ENCODE assay signal across 24 mouse cellular contexts in genomic region chr11:100179260-100179659, GRCm38 (mm10). TPM values are rescaled to one million over a fixed set of nuclear protein-coding genes. Genes with fewer than 3 reads are reported as not detected.
"Had no signal": no experiment of that assay in that cellular context is flagged by ENCODE, and none has a peak within 500 bp of the region (broad histone marks: within the 10 kb centered on the region; RNA-seq: fewer than 3 reads in every experiment).

No protein-coding gene starts in this region.

- H3K36me3 ChIP-seq: lung, embryonic 15.5 days; midbrain, embryonic 13.5 days; midbrain, embryonic 15.5 days; neural tube, embryonic 12.5 days had no signal

- DNase-seq: liver, postnatal 0 days; lung, adult 2 months; lung, postnatal 14 days; lung, postnatal 36 days; thymus, adult 2 months; thymus, postnatal 25 days; thymus, postnatal 4 days had no signal

- H3K27me3 ChIP-seq: lung, embryonic 15.5 days; midbrain, embryonic 13.5 days; midbrain, embryonic 15.5 days; neural tube, embryonic 12.5 days had no signal

- ATAC-seq: liver, postnatal 0 days; lung, postnatal 0 days; midbrain, embryonic 13.5 days; midbrain, embryonic 15.5 days had no signal

- H3K4me1 ChIP-seq: lung, embryonic 15.5 days; megakaryocyte, embryonic 14.5 days; midbrain, embryonic 13.5 days; midbrain, embryonic 15.5 days; neural tube, embryonic 12.5 days had no signal

- H3K4me2 ChIP-seq: lung, embryonic 15.5 days; midbrain, embryonic 11.5 days; midbrain, embryonic 13.5 days; midbrain, embryonic 15.5 days; neural tube, embryonic 12.5 days had no signal

- H3K9me3 ChIP-seq: lung, embryonic 15.5 days; midbrain, embryonic 13.5 days; midbrain, embryonic 15.5 days; neural tube, embryonic 12.5 days had no signal

- H3K27ac ChIP-seq: lung, embryonic 15.5 days; macrophage; midbrain, embryonic 13.5 days; midbrain, embryonic 15.5 days; neural tube, embryonic 12.5 days had no signal

- H3K4me3 ChIP-seq: lung, embryonic 15.5 days; megakaryocyte, embryonic 14.5 days; midbrain, embryonic 13.5 days; midbrain, embryonic 15.5 days; neural tube, embryonic 12.5 days had no signal

- H3K9ac ChIP-seq: liver, postnatal 0 days; lung, embryonic 15.5 days; midbrain, embryonic 13.5 days; midbrain, embryonic 15.5 days; neural tube, embryonic 12.5 days had no signal

RNA-seq across cellular contexts. Expression of gene Krt9, which starts 13.8 kb away (rescaled TPM):
- total RNA-seq: megakaryocyte progenitor cell, adult 5-6 weeks; midbrain, postnatal 0 days; monocyte, adult 5-6 weeks; neutrophil, adult 5-6 weeks had no signal
- polyA plus RNA-seq: liver, postnatal 0 days; lung, adult 2 months; lung, embryonic 15.5 days; lung, postnatal 0 days; macrophage; midbrain, embryonic 11.5 days; midbrain, embryonic 13.5 days; midbrain, embryonic 15.5 days; midbrain, postnatal 0 days; spleen, adult 2 months; stomach, embryonic 16.5 days; testis, adult 2 months; urinary bladder, adult 2 months had no signal

RNA-seq across cellular contexts. Expression of gene Krt14, which starts 28.1 kb away (rescaled TPM):
- total RNA-seq: megakaryocyte progenitor cell, adult 5-6 weeks; monocyte, adult 5-6 weeks; neutrophil, adult 5-6 weeks had no signal
- polyA plus RNA-seq: macrophage; spleen, adult 2 months; testis, adult 2 months had no signal

RNA-seq across cellular contexts. Expression of gene Krt19, which starts 30.8 kb away (rescaled TPM):
- total RNA-seq: megakaryocyte progenitor cell, adult 5-6 weeks; monocyte, adult 5-6 weeks had no signal
- polyA plus RNA-seq: macrophage had no signal

RNA-seq across cellular contexts. Expression of gene Krt15, which starts 43.5 kb away (rescaled TPM):
- total RNA-seq: megakaryocyte progenitor cell, adult 5-6 weeks; monocyte, adult 5-6 weeks had no signal
- polyA plus RNA-seq: macrophage; neural tube, embryonic 14.5 days; spleen, adult 2 months had no signal

RNA-seq across cellular contexts. Expression of gene Krt13, which starts 57.9 kb away (rescaled TPM):
- total RNA-seq: megakaryocyte progenitor cell, adult 5-6 weeks; midbrain, postnatal 0 days; monocyte, adult 5-6 weeks had no signal
- polyA plus RNA-seq: liver, postnatal 0 days; macrophage; midbrain, embryonic 11.5 days; midbrain, embryonic 15.5 days; midbrain, postnatal 0 days; neural tube, embryonic 14.5 days; testis, adult 2 months had no signal
